Mouse (Mus musculus): ENCODE measurements around the gene Myoz1. TPM values are rescaled to one million over a fixed set of nuclear protein-coding genes. Genes with fewer than 3 reads are reported as not detected.
A peak's percentile ranks its signal among the peaks of the same experiment; 100 is the strongest.

Myoz1 gene
- polyA plus RNA-seq, 1 experiment = 0.50 TPM

GRCm38 (mm10) chr14:20667469-20667868 lies 11.1 kb upstream of the Myoz1 start:
- Histone ChIP-seq H3K36me3 (ENCODE audit: control insufficient read depth, insufficient read depth) (no peaks in the 10 kb centered on the region), H3K4me3 (ENCODE audit: insufficient read depth, poor library complexity, severe bottlenecking) (no peak overlapping the region), H3K27me3 (ENCODE audit: control insufficient read depth, insufficient read depth, insufficient read length) (no peaks in the 10 kb centered on the region), H3ac (ENCODE audit: control insufficient read depth, insufficient read length, low read depth) (no peak overlapping the region), H3K79me3 (ENCODE audit: low read depth) (peaks cover 2% of the 10 kb centered on the region), H3K79me2 (ENCODE audit: control insufficient read depth, insufficient read depth) (peaks cover 10% of the 10 kb centered on the region)
- TF ChIP-seq USF1 (IDR thresholded peaks at IDR 0.05; ENCODE audit: low read depth) (no peak), CEBPB (IDR thresholded peaks at IDR 0.05; ENCODE audit: low read depth) (no peak), MAX (IDR thresholded peaks at IDR 0.05) (no peak), MYOD1 (IDR thresholded peaks at IDR 0.05; ENCODE audit: control insufficient read depth, insufficient read length, low read depth) (no peak)

GRCm38 (mm10) chr14:20664436-20664835 lies 8.1 kb upstream of the Myoz1 start:
- H3K27me3 ChIP-seq (ENCODE audit: control insufficient read depth, insufficient read depth, insufficient read length) = no peaks in the 10 kb centered on the region

GRCm38 (mm10) chr14:20663601-20664000 lies 7.3 kb upstream of the Myoz1 start:
- TF ChIP-seq CEBPB (IDR thresholded peaks at IDR 0.05; ENCODE audit: low read depth) (no peak), CTCF (IDR thresholded peaks at IDR 0.05; ENCODE audit: control insufficient read depth, insufficient read depth, insufficient read length) (no peak), USF1 (IDR thresholded peaks at IDR 0.05; ENCODE audit: low read depth) (no peak), FOSL1 (IDR thresholded peaks at IDR 0.05; ENCODE audit: insufficient read depth, low read length, poor library complexity, severe bottlenecking) (no peak)
- H3K27me3 ChIP-seq (ENCODE audit: control insufficient read depth, insufficient read depth, insufficient read length) = no peaks in the 10 kb centered on the region
- peaks cover 10% of the 10 kb centered on the region for H3K79me2 ChIP-seq (ENCODE audit: control insufficient read depth, insufficient read depth)
- H3K4me3 ChIP-seq (ENCODE audit: insufficient read depth, poor library complexity, severe bottlenecking) = peak overlapping the region; percentile 12
- no peaks in the 10 kb centered on the region for H3K36me3 ChIP-seq (ENCODE audit: control insufficient read depth, insufficient read depth)
- peaks cover 2% of the 10 kb centered on the region for H3K79me3 ChIP-seq (ENCODE audit: low read depth)
- H3ac ChIP-seq (ENCODE audit: control insufficient read depth, insufficient read length, low read depth) = no peak overlapping the region

More at GRCm38 (mm10) chr14:20664436-20664835, 8.1 kb upstream of the Myoz1 start:
- H3K36me3 ChIP-seq (ENCODE audit: control insufficient read depth, insufficient read depth) = no peaks in the 10 kb centered on the region
- peak; percentile 64 for TF ChIP-seq MYOD1 (IDR thresholded peaks at IDR 0.05; ENCODE audit: control insufficient read depth, insufficient read length, low read depth)
- no peak for TF ChIP-seq CEBPB (IDR thresholded peaks at IDR 0.05; ENCODE audit: low read depth)
- H3K79me3 ChIP-seq (ENCODE audit: low read depth) = peaks cover 2% of the 10 kb centered on the region
- peaks cover 10% of the 10 kb centered on the region for H3K79me2 ChIP-seq (ENCODE audit: control insufficient read depth, insufficient read depth)
- H3ac ChIP-seq (ENCODE audit: control insufficient read depth, insufficient read length, low read depth) = peak overlapping the region; percentile 42
- H3K4me3 ChIP-seq (ENCODE audit: insufficient read depth, poor library complexity, severe bottlenecking) = peak overlapping the region; percentile 25

GRCm38 (mm10) chr14:20662740-20663139 lies 6.4 kb upstream of the Myoz1 start:
- H3ac ChIP-seq (ENCODE audit: control insufficient read depth, insufficient read length, low read depth) = no peak overlapping the region
- TF ChIP-seq USF1 (IDR thresholded peaks at IDR 0.05; ENCODE audit: low read depth) (no peak), CTCF (IDR thresholded peaks at IDR 0.05; ENCODE audit: control insufficient read depth, insufficient read depth, insufficient read length) (no peak), MYOD1 (IDR thresholded peaks at IDR 0.05; ENCODE audit: control insufficient read depth, insufficient read length, low read depth) (no peak), FOSL1 (IDR thresholded peaks at IDR 0.05; ENCODE audit: insufficient read depth, low read length, poor library complexity, severe bottlenecking) (no peak), CEBPB (IDR thresholded peaks at IDR 0.05; ENCODE audit: low read depth) (no peak), MAX (IDR thresholded peaks at IDR 0.05) (no peak), MYOG (IDR thresholded peaks at IDR 0.05; ENCODE audit: control insufficient read depth, extremely low read depth, insufficient read length) (no peak)
- no peak overlapping the region for H3K4me3 ChIP-seq (ENCODE audit: insufficient read depth, poor library complexity, severe bottlenecking)
- no peaks in the 10 kb centered on the region for H3K36me3 ChIP-seq (ENCODE audit: control insufficient read depth, insufficient read depth)
- peaks cover 2% of the 10 kb centered on the region for H3K79me3 ChIP-seq (ENCODE audit: low read depth)
- H3K79me2 ChIP-seq (ENCODE audit: control insufficient read depth, insufficient read depth) = peaks cover 10% of the 10 kb centered on the region
- H3K27me3 ChIP-seq (ENCODE audit: control insufficient read depth, insufficient read depth, insufficient read length) = no peaks in the 10 kb centered on the region

GRCm38 (mm10) chr14:20661661-20662331 lies 5.5 kb upstream of the Myoz1 start:
- peaks cover 2% of the 10 kb centered on the region for H3K79me3 ChIP-seq (ENCODE audit: low read depth)
- peak overlapping the region; percentile 67 for H3ac ChIP-seq (ENCODE audit: control insufficient read depth, insufficient read length, low read depth)
- H3K79me2 ChIP-seq (ENCODE audit: control insufficient read depth, insufficient read depth) = peaks cover 10% of the 10 kb centered on the region
- H3K36me3 ChIP-seq (ENCODE audit: control insufficient read depth, insufficient read depth) = no peaks in the 10 kb centered on the region
- peak overlapping the region; percentile 34 for H3K4me3 ChIP-seq (ENCODE audit: insufficient read depth, poor library complexity, severe bottlenecking)
- H3K27me3 ChIP-seq (ENCODE audit: control insufficient read depth, insufficient read depth, insufficient read length) = no peaks in the 10 kb centered on the region
- TF ChIP-seq CEBPB (IDR thresholded peaks at IDR 0.05; ENCODE audit: low read depth) (no peak), USF1 (IDR thresholded peaks at IDR 0.05; ENCODE audit: low read depth) (no peak), MYOD1 (IDR thresholded peaks at IDR 0.05; ENCODE audit: control insufficient read depth, insufficient read length, low read depth) (no peak), MYOG (IDR thresholded peaks at IDR 0.05; ENCODE audit: control insufficient read depth, extremely low read depth, insufficient read length) (no peak), MAX (IDR thresholded peaks at IDR 0.05) (no peak), CTCF (IDR thresholded peaks at IDR 0.05; ENCODE audit: control insufficient read depth, insufficient read depth, insufficient read length) (no peak), FOSL1 (IDR thresholded peaks at IDR 0.05; ENCODE audit: insufficient read depth, low read length, poor library complexity, severe bottlenecking) (no peak)

GRCm38 (mm10) chr14:20660827-20661660 lies 4.7 kb upstream of the Myoz1 start:
- TF ChIP-seq CEBPB (IDR thresholded peaks at IDR 0.05; ENCODE audit: low read depth) = no peak
- TF ChIP-seq CTCF (IDR thresholded peaks at IDR 0.05; ENCODE audit: control insufficient read depth, insufficient read depth, insufficient read length) = peak; percentile 68
- Histone ChIP-seq H3K79me2 (ENCODE audit: control insufficient read depth, insufficient read depth) (peaks cover 10% of the 10 kb centered on the region), H3K4me3 (ENCODE audit: insufficient read depth, poor library complexity, severe bottlenecking) (peak overlapping the region; percentile 34), H3K36me3 (ENCODE audit: control insufficient read depth, insufficient read depth) (no peaks in the 10 kb centered on the region), H3ac (ENCODE audit: control insufficient read depth, insufficient read length, low read depth) (peak overlapping the region; percentile 67), H3K27me3 (ENCODE audit: control insufficient read depth, insufficient read depth, insufficient read length) (no peaks in the 10 kb centered on the region), H3K79me3 (ENCODE audit: low read depth) (peaks cover 2% of the 10 kb centered on the region)

Data from C2C12 (cell line).